Mouse (Mus musculus): ENCODE measurements around the gene Wdr89. TPM values are rescaled to one million over a fixed set of nuclear protein-coding genes. Genes with fewer than 3 reads are reported as not detected.

Wdr89 gene
- polyA plus RNA-seq, 1 experiment from 2014 or later: 5.4 TPM

- DNase-seq (ENCODE audit: low spot score): no peak
- no peak overlapping the region for H3K4me2 ChIP-seq (replicated peaks)
- no peak overlapping the region for H3K27ac ChIP-seq
- no peaks in the 10 kb centered on the region for H3K9me3 ChIP-seq (ENCODE audit: control insufficient read depth, low read length)
- no peak overlapping the region for H3K9ac ChIP-seq
- H3K36me3 ChIP-seq (replicated peaks; ENCODE audit: control insufficient read depth, insufficient read depth): no peaks in the 10 kb centered on the region
- 97% methylated on average over 4 of the region's 4 CpGs for WGBS
- no peaks in the 10 kb centered on the region for H3K4me1 ChIP-seq (replicated peaks; ENCODE audit: control insufficient read depth, insufficient read depth, low read length)
- no peak for ATAC-seq (ENCODE audit: low FRiP score)
- no peaks in the 10 kb centered on the region for H3K27me3 ChIP-seq (ENCODE audit: control insufficient read depth, insufficient read depth, low read length)
- no peak overlapping the region for H3K4me3 ChIP-seq (replicated peaks; ENCODE audit: low read length)
These were observed 9.1 kb upstream of the Wdr89 start for GRCm38 (mm10) chr12:75678393-75678792.

- no peak overlapping the region for H3K9ac ChIP-seq
- no peaks in the 10 kb centered on the region for H3K27me3 ChIP-seq (ENCODE audit: control insufficient read depth, insufficient read depth, low read length)
- H3K27ac ChIP-seq: no peak overlapping the region
- no peak overlapping the region for H3K4me2 ChIP-seq (replicated peaks)
- H3K4me3 ChIP-seq (replicated peaks; ENCODE audit: low read length): no peak overlapping the region
- H3K36me3 ChIP-seq (replicated peaks; ENCODE audit: control insufficient read depth, insufficient read depth): no peaks in the 10 kb centered on the region
- peaks cover 14% of the 10 kb centered on the region for H3K4me1 ChIP-seq (replicated peaks; ENCODE audit: control insufficient read depth, insufficient read depth, low read length)
- no peak for ATAC-seq (ENCODE audit: low FRiP score)
- no peaks in the 10 kb centered on the region for H3K9me3 ChIP-seq (ENCODE audit: control insufficient read depth, low read length)
- no peak for DNase-seq (ENCODE audit: low spot score)
- WGBS: 94% methylated on average over 4 of the region's 4 CpGs
These were observed 3.3 kb upstream of the Wdr89 start for GRCm38 (mm10) chr12:75672630-75673029.

- Histone ChIP-seq H3K27ac (no peak overlapping the region), H3K9ac (no peak overlapping the region), H3K4me1 (replicated peaks; ENCODE audit: control insufficient read depth, insufficient read depth, low read length) (peaks cover 14% of the 10 kb centered on the region), H3K9me3 (ENCODE audit: control insufficient read depth, low read length) (no peaks in the 10 kb centered on the region), H3K36me3 (replicated peaks; ENCODE audit: control insufficient read depth, insufficient read depth) (no peaks in the 10 kb centered on the region), H3K4me3 (replicated peaks; ENCODE audit: low read length) (no peak overlapping the region), H3K4me2 (replicated peaks) (no peak overlapping the region), H3K27me3 (ENCODE audit: control insufficient read depth, insufficient read depth, low read length) (no peaks in the 10 kb centered on the region)
- ATAC-seq (ENCODE audit: low FRiP score): no peak
- WGBS: 93% methylated on average over 3 of the region's 3 CpGs
- DNase-seq (ENCODE audit: low spot score): no peak
These were observed 2.5 kb upstream of the Wdr89 start for GRCm38 (mm10) chr12:75671759-75672315.

GRCm38 (mm10) chr12:75670611-75671010, 1.3 kb upstream of the Wdr89 start:
- Histone ChIP-seq H3K4me2 (replicated peaks) (peak overlapping the region; percentile 83), H3K9ac (peak overlapping the region; percentile 62; the same call in 1 of the 2 replicates), H3K9me3 (ENCODE audit: control insufficient read depth, low read length) (no peaks in the 10 kb centered on the region), H3K27me3 (ENCODE audit: control insufficient read depth, insufficient read depth, low read length) (no peaks in the 10 kb centered on the region), H3K4me1 (replicated peaks; ENCODE audit: control insufficient read depth, insufficient read depth, low read length) (peaks cover 14% of the 10 kb centered on the region), H3K27ac (no peak overlapping the region), H3K36me3 (replicated peaks; ENCODE audit: control insufficient read depth, insufficient read depth) (no peaks in the 10 kb centered on the region), H3K4me3 (replicated peaks; ENCODE audit: low read length) (peak overlapping the region; percentile 52)
- WGBS: 93% methylated on average over 6 of the region's 6 CpGs
- DNase-seq (ENCODE audit: low spot score) (no peak), ATAC-seq (ENCODE audit: low FRiP score) (no peak)

- H3K4me2 ChIP-seq (replicated peaks): peak overlapping the region; percentile 87
- no peak for DNase-seq (ENCODE audit: low spot score)
- peak overlapping the region; percentile 75 for H3K9ac ChIP-seq
- peak overlapping the region; percentile 78 for H3K27ac ChIP-seq
- H3K27me3 ChIP-seq (ENCODE audit: control insufficient read depth, insufficient read depth, low read length): no peaks in the 10 kb centered on the region
- H3K4me1 ChIP-seq (replicated peaks; ENCODE audit: control insufficient read depth, insufficient read depth, low read length): peaks cover 14% of the 10 kb centered on the region
- ATAC-seq (ENCODE audit: low FRiP score): no peak; the same call in 1 of the 2 replicates
- no peaks in the 10 kb centered on the region for H3K9me3 ChIP-seq (ENCODE audit: control insufficient read depth, low read length)
- 3% methylated on average over 9 of the region's 9 CpGs for WGBS
- H3K36me3 ChIP-seq (replicated peaks; ENCODE audit: control insufficient read depth, insufficient read depth): no peaks in the 10 kb centered on the region
- peak overlapping the region; percentile 52 for H3K4me3 ChIP-seq (replicated peaks; ENCODE audit: low read length)
These were observed 450 bp downstream of the Wdr89 start for GRCm38 (mm10) chr12:75668916-75669257.

- 94% methylated on average over 2 of the region's 2 CpGs for WGBS
- H3K4me1 ChIP-seq (replicated peaks; ENCODE audit: control insufficient read depth, insufficient read depth, low read length): peaks cover 14% of the 10 kb centered on the region
- DNase-seq (ENCODE audit: low spot score) (no peak), ATAC-seq (ENCODE audit: low FRiP score) (no peak)
- no peaks in the 10 kb centered on the region for H3K27me3 ChIP-seq (ENCODE audit: control insufficient read depth, insufficient read depth, low read length)
- no peak overlapping the region for H3K4me3 ChIP-seq (replicated peaks; ENCODE audit: low read length)
- no peak overlapping the region for H3K27ac ChIP-seq
- peak overlapping the region; percentile 87 for H3K4me2 ChIP-seq (replicated peaks)
- 0 out of 2 replicates have a peak overlapping the region, but pooled peaks have one; percentile 75 for H3K9ac ChIP-seq
- H3K9me3 ChIP-seq (ENCODE audit: control insufficient read depth, low read length): no peaks in the 10 kb centered on the region
- H3K36me3 ChIP-seq (replicated peaks; ENCODE audit: control insufficient read depth, insufficient read depth): no peaks in the 10 kb centered on the region
These were observed 1.1 kb downstream of the Wdr89 start for GRCm38 (mm10) chr12:75668221-75668620.

- no peak overlapping the region for H3K27ac ChIP-seq
- H3K4me2 ChIP-seq (replicated peaks): no peak overlapping the region
These were observed 2.4 kb downstream of the Wdr89 start for GRCm38 (mm10) chr12:75666939-75667338.

GRCm38 (mm10) chr12:75664516-75664810, 4.9 kb downstream of the Wdr89 start:
- Histone ChIP-seq H3K27ac (no peak overlapping the region), H3K4me3 (replicated peaks; ENCODE audit: low read length) (no peak overlapping the region), H3K36me3 (replicated peaks; ENCODE audit: control insufficient read depth, insufficient read depth) (no peaks in the 10 kb centered on the region), H3K9me3 (ENCODE audit: control insufficient read depth, low read length) (no peaks in the 10 kb centered on the region), H3K4me1 (replicated peaks; ENCODE audit: control insufficient read depth, insufficient read depth, low read length) (peaks cover 5% of the 10 kb centered on the region; the same call in 1 of the 2 replicates), H3K9ac (no peak overlapping the region), H3K4me2 (replicated peaks) (no peak overlapping the region), H3K27me3 (ENCODE audit: control insufficient read depth, insufficient read depth, low read length) (no peaks in the 10 kb centered on the region)
- WGBS: 15% methylated on average over 6 of the region's 6 CpGs
- ATAC-seq (ENCODE audit: low FRiP score) (no peak), DNase-seq (ENCODE audit: low spot score) (no peak)

More at GRCm38 (mm10) chr12:75666939-75667338, 2.4 kb downstream of the Wdr89 start:
- no peak overlapping the region for H3K4me3 ChIP-seq (replicated peaks; ENCODE audit: low read length)
- H3K9ac ChIP-seq: no peak overlapping the region
- no peak for ATAC-seq (ENCODE audit: low FRiP score)
- H3K27me3 ChIP-seq (ENCODE audit: control insufficient read depth, insufficient read depth, low read length): no peaks in the 10 kb centered on the region
- no peaks in the 10 kb centered on the region for H3K36me3 ChIP-seq (replicated peaks; ENCODE audit: control insufficient read depth, insufficient read depth)
- H3K4me1 ChIP-seq (replicated peaks; ENCODE audit: control insufficient read depth, insufficient read depth, low read length): peaks cover 14% of the 10 kb centered on the region
- no peak for DNase-seq (ENCODE audit: low spot score)
- no peaks in the 10 kb centered on the region for H3K9me3 ChIP-seq (ENCODE audit: control insufficient read depth, low read length)

GRCm38 (mm10) chr12:75663646-75664515, 5.5 kb downstream of the Wdr89 start:
- ATAC-seq (ENCODE audit: low FRiP score) (no peak), DNase-seq (ENCODE audit: low spot score) (no peak)
- no peak overlapping the region for H3K9ac ChIP-seq
- H3K27me3 ChIP-seq (ENCODE audit: control insufficient read depth, insufficient read depth, low read length): no peaks in the 10 kb centered on the region
- no peak overlapping the region for H3K27ac ChIP-seq
- no peak overlapping the region for H3K4me2 ChIP-seq (replicated peaks)
- 47% methylated on average over 13 of the region's 13 CpGs for WGBS
- no peaks in the 10 kb centered on the region for H3K36me3 ChIP-seq (replicated peaks; ENCODE audit: control insufficient read depth, insufficient read depth)
- H3K4me3 ChIP-seq (replicated peaks; ENCODE audit: low read length): no peak overlapping the region
- H3K4me1 ChIP-seq (replicated peaks; ENCODE audit: control insufficient read depth, insufficient read depth, low read length): peaks cover 5% of the 10 kb centered on the region; the same call in 1 of the 2 replicates
- no peaks in the 10 kb centered on the region for H3K9me3 ChIP-seq (ENCODE audit: control insufficient read depth, low read length)

Measured in hindbrain, embryonic 14.5 days (tissue).